Mouse (Mus musculus) liver, adult 2 months (tissue): ENCODE measurements around the gene Arl3. TPM values are rescaled to one million over a fixed set of nuclear protein-coding genes. Genes with fewer than 3 reads are reported as not detected.

Experiments
- DNase-seq: peaks from one replicate; pipeline ENCODE4 v3.0.0-alpha.2; 2011; ENCODE audit warnings: low read depth, low spot score; ENCODE audit errors: extremely low read depth
- H3K27ac ChIP-seq: fragments of 200-500 bp; replicated peaks from 2 replicates; pipeline ENCODE4 v1.5.1; 2012; ENCODE audit warnings: low read depth, mild to moderate bottlenecking, control low read depth, inconsistent platforms, low read length; ENCODE audit not compliant: insufficient read depth
- H3K27me3 ChIP-seq: fragments of 200-500 bp; 2 replicates; pipeline ENCODE4 v1.6.1; 2012; ENCODE audit warnings: mild to moderate bottlenecking, moderate library complexity, low read length, inconsistent platforms; ENCODE audit not compliant: control insufficient read depth, insufficient read depth
- H3K36me3 ChIP-seq: fragments of 200-500 bp; 2 replicates; pipeline ENCODE4 v1.6.1; 2012; ENCODE audit warnings: low read length, inconsistent platforms; ENCODE audit not compliant: control insufficient read depth, insufficient read depth
- H3K4me1 ChIP-seq: fragments of 200-500 bp; 2 replicates; pipeline ENCODE4 v1.6.1; 2011; ENCODE audit warnings: low read length; ENCODE audit not compliant: control insufficient read depth, insufficient read depth
- H3K4me3 ChIP-seq: fragments of 200-500 bp; 2 replicates; pipeline ENCODE4 v1.5.1; 2011; ENCODE audit warnings: low read depth, mild to moderate bottlenecking, control low read depth, low read length, moderate library complexity; ENCODE audit not compliant: insufficient read depth
- H3K79me2 ChIP-seq: fragments of 200-500 bp; 2 replicates; pipeline ENCODE4 v1.6.1; 2012; ENCODE audit warnings: inconsistent platforms, mild to moderate bottlenecking, low read length, moderate library complexity; ENCODE audit not compliant: control insufficient read depth, insufficient read depth
- H3K9ac ChIP-seq: fragments of 200-500 bp; 2 replicates; pipeline ENCODE4 v1.6.1; 2012; ENCODE audit warnings: low read depth, mild to moderate bottlenecking, control low read depth, inconsistent platforms, low read length
- CTCF ChIP-seq: fragments of 200-500 bp; IDR thresholded peaks from 2 replicates; pipeline ENCODE4 v1.5.1; 2011; ENCODE audit warnings: low read depth, low read length, control low read depth
- POLR2A ChIP-seq: fragments of 200-500 bp; IDR thresholded peaks from 2 replicates; pipeline ENCODE4 v1.6.1; 2011; ENCODE audit warnings: low read length, control low read depth; ENCODE audit not compliant: insufficient read depth; ENCODE audit errors: extremely low read depth
- WGBS: fragments of 180-500 bp; shearing (Covaris S2); methylation state at CpG from one replicate; pipeline ENCODE4 v1.1.7; 2018; 5-methylcytosine and 5-hydroxymethylcytosine counted together
- polyA plus RNA-seq: library from polyadenylated mRNA; depleted of rRNA; stranded (reverse); fragments of >200 nt; gene quantifications from 2 replicates; pipeline ENCODE4 v1.2.3, GENCODE M21; 2012
- total RNA-seq: library from RNA; depleted of rRNA; stranded (reverse); fragments of >200 nt; gene quantifications from 2 replicates; pipeline ENCODE4 v1.2.3, GENCODE M21; 2014

The Arl3 gene
- total and polyA plus RNA-seq, 2 experiments, result 8.7 to 25.1 TPM

DNA sequence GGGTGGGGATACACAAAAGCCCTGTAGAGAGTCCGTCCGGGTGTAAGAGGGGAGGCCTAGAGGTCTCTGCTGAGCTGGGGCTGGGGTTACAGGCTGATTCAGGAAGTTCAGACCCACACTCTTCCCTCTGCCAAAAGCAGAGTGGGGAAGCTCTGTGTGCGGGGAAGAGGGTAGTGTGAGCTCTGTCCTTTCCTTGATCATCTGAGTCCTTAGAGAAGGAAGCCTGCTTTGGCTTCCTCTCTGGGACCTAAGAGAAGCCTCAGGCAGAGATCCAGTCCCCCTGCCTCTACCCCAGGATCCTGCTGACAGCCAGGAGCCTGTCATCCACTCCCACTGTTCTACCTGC, 66.7 kb downstream of the Arl3 start:
- TF ChIP-seq POLR2A, result no peak
- no peak for TF ChIP-seq CTCF
- Histone ChIP-seq H3K9ac (peak overlapping the region; percentile 7; the same call in 1 of the 2 replicates), H3K27ac (no peak overlapping the region), H3K27me3 (no peaks in the 10 kb centered on the region), H3K4me3 (no peak overlapping the region), H3K4me1 (peaks cover 37% of the 10 kb centered on the region), H3K36me3 (peaks cover 4% of the 10 kb centered on the region; the same call in 1 of the 2 replicates), H3K79me2 (peaks cover 60% of the 10 kb centered on the region)
- whole genome bisulfite sequencing, result 55% methylated on average over 3 of the region's 3 CpGs
- no peak for DNase-seq

DNA sequence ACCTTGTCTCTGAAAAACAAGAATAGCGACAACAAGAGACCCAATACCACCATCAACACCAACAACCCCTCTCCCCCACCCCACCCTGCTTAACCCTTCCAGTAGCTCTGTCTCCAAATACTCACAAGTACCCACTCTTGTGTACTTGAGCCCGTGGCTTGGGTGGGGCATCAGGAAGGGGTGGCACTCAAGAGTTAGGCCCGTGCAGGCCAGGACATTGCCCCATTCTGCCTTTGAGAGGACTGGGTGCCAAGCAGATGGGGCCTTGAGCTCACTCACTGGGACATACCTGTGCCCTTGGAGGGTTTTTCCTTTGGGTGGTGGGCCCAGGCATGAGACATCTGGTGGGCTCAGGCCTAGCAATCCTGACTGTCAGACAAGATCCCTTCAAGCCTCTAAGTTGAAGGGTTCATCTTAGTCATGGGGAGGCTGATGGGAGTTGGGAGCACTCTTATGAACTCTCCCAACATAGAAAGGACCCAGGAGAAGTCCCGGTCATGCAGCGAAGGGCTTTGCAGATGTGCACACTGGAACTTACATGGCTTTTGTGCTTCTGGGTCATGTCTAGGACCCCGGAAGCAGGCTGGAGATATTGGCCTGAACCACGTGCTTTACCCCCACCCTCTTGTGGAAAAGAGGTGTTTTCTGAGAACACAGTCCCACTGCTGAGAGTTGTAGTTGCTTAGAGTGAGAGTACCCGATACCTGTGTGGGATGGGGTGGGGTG, 67.2 kb downstream of the Arl3 start:
- 50% methylated on average over 8 of the region's 8 CpGs for WGBS
- Histone ChIP-seq H3K27me3 (no peaks in the 10 kb centered on the region), H3K4me3 (no peak overlapping the region), H3K4me1 (peaks cover 37% of the 10 kb centered on the region), H3K9ac (no peak overlapping the region), H3K79me2 (peaks cover 58% of the 10 kb centered on the region), H3K36me3 (peaks cover 4% of the 10 kb centered on the region; the same call in 1 of the 2 replicates), H3K27ac (no peak overlapping the region)
- no peak for DNase-seq
- TF ChIP-seq POLR2A (no peak), CTCF (no peak)

DNA sequence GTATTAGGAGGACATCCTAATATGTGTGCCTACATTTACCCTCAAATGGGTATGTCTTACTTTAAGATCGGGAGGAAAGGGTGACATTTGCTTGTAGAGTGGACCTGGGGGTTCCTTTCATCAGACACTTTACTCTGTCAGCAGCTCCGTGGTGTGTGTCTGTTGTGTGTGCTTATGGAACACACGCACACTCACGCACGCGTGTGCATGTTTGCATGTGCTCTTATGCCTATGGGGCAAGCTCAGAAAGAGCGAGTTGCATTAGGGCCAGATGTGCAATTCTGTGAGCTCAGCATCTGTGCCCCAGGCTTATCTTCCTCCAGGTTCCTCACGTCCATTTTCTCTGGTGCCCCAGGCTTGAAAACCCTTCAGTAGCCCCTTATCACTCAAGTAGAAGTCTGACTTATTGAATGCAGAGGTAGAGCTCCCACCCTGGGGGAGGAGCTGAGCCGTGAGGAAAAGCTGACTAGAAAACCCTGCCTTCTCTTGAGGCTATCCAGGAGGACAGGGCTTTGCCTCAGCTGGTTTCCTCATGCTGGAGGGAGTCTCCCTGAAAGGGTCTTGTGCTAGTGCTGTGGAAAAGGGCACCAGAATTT, 68.1 kb downstream of the Arl3 start:
- Histone ChIP-seq H3K4me1 (peaks cover 37% of the 10 kb centered on the region), H3K27me3 (no peaks in the 10 kb centered on the region)
- 58% methylated on average over 9 of the region's 9 CpGs for WGBS

DNA sequence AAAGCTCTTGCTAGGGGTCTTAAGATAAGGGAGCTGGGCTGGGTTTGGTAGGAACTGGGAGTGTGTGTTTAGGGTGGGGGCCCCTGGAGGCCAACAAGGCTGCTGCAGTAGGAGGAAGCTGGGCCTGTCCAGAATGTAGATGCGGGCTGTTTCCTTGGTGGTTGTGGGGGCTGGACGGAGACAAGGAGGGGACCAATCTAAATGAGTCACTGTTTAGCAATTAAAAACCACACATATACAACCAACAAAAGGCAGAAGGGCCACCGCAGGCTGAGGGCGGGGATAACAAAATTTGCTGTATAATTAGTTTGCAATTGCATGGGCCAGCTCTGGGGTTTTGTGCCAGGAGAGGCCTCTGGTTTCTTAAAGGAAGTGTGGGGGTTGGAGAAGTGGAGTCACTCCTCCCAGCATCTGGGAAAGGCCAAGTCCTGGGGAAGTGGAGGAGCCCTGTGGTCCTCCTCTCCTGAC, 68.9 kb downstream of the Arl3 start:
- no peak for TF ChIP-seq POLR2A
- peak; percentile 33 for TF ChIP-seq CTCF
- no peaks in the 10 kb centered on the region for H3K27me3 ChIP-seq
- H3K27ac ChIP-seq, result peak overlapping the region; percentile 73
- peak; percentile 55 for DNase-seq
- peak overlapping the region; percentile 99 for H3K9ac ChIP-seq
- peaks cover 35% of the 10 kb centered on the region for H3K4me1 ChIP-seq
- H3K79me2 ChIP-seq, result peaks cover 55% of the 10 kb centered on the region
- peak overlapping the region; percentile 50 for H3K4me3 ChIP-seq
- WGBS, result 6% methylated on average over 4 of the region's 4 CpGs
- peaks cover 4% of the 10 kb centered on the region; the same call in 1 of the 2 replicates for H3K36me3 ChIP-seq

More for the DNA sequence above, 68.1 kb downstream of the Arl3 start:
- Histone ChIP-seq H3K27ac (peak overlapping the region; percentile 73), H3K9ac (peak overlapping the region; percentile 11), H3K36me3 (peaks cover 4% of the 10 kb centered on the region; the same call in 1 of the 2 replicates), H3K4me3 (no peak overlapping the region; the same call in 1 of the 2 replicates), H3K79me2 (peaks cover 58% of the 10 kb centered on the region)
- TF ChIP-seq CTCF (no peak), POLR2A (no peak)
- no peak for DNase-seq

DNA sequence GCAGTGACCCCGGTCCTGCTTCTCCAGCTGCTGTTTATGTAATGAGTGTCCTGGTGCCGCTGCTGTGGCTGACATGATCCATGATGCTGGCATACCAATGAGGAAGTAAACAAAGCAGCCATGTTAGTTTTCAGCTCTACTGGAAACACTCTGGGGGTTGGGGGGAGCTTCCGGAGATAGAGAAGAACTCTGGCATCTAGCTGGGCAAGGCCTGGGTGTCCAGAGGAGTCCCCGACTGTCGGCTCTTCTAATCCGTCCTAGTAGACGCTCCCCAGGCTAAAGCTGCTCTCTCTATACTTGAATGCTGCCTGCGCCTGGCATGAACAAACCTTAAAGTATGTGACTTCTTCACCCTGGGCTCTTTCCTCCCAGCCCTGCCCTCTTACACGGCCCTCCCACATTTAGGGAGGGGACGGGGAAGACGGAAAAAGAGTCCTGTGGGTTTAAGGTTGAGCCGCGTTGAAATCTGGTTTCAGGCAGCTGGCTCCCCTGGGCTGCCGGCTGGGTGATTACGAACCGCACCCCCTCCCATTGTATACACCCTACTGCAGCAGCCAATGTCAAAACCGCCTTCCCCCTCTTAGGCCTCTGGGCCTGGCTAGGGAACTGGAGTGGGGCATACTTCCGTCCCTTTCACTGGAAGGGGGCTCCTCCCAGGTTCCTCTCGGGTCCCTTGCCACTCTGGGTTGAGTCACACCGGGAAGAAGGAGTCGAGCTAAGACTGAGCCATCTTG, 69.5 kb downstream of the Arl3 start:
- H3K36me3 ChIP-seq, result peaks cover 4% of the 10 kb centered on the region; the same call in 1 of the 2 replicates
- DNase-seq, result peak; percentile 76
- H3K79me2 ChIP-seq, result peaks cover 49% of the 10 kb centered on the region
- H3K27me3 ChIP-seq, result no peaks in the 10 kb centered on the region
- peak overlapping the region; percentile 50 for H3K4me3 ChIP-seq
- peak overlapping the region; percentile 99 for H3K9ac ChIP-seq
- 1% methylated on average over 21 of the region's 21 CpGs for WGBS
- peaks cover 30% of the 10 kb centered on the region for H3K4me1 ChIP-seq
- peak overlapping the region; percentile 73 for H3K27ac ChIP-seq
- TF ChIP-seq CTCF (no peak), POLR2A (peak; percentile 15; the same call in 1 of the 2 replicates)
